Mouse (Mus musculus) heart, adult 8-10 months (tissue): ENCODE measurements at regions not wholly inside any gene's neighbourhood (a gene's known extent, or its start where the extent isn't known, plus 50 kb on each side); places are given as distances from the start of the nearest gene placed in this dataset.

Experiments used
- DNase-seq: peaks from one replicate; pipeline ENCODE4 v3.0.0; 2022; ENCODE audit warnings: low spot score

DNA sequence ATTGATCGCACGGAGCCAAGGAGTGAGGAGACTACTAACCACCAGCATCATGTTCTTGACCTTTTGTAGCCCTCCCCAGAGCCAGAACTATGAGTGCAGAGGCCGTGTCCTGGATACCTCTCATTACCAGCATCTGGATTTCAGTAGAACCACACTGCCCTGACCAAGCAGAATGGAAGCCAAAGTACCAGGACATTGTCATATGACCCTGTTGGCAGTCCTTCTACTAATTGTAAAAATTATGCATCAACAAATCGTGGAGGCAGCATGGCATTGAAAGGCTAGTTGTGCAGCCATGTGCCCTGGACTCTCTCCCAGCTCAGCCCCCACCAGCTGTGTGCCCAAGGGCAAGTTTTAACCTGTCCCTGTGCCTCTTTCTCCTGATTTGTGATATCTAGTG is 135.6 kb upstream of the Dock1 start:
- DNase-seq = no peak

DNA sequence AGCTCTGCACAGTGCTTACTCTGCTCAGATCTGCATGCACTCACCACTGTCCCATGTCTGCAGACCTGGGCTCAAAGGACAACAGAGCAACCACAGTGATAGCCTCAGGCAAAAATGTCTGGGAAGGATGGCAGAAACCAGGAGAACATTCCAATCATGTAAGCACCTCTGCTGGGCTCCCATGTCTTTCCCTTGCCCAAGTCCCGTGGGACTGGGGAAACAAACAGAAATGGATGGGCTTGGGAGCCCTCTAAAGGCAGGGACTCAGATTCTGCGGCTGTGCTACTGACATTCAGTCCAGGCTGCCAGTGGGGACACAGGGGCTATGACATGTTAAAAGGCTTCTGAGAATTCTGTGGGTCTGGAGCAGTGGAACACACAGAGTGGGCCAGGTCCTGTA is 128.8 kb upstream of the Dock1 start:
- DNase-seq = no peak

- no peak for DNase-seq
Measured at GRCm38 (mm10) chr7:134546187-134546586, 124.3 kb upstream of the Dock1 start.

DNA sequence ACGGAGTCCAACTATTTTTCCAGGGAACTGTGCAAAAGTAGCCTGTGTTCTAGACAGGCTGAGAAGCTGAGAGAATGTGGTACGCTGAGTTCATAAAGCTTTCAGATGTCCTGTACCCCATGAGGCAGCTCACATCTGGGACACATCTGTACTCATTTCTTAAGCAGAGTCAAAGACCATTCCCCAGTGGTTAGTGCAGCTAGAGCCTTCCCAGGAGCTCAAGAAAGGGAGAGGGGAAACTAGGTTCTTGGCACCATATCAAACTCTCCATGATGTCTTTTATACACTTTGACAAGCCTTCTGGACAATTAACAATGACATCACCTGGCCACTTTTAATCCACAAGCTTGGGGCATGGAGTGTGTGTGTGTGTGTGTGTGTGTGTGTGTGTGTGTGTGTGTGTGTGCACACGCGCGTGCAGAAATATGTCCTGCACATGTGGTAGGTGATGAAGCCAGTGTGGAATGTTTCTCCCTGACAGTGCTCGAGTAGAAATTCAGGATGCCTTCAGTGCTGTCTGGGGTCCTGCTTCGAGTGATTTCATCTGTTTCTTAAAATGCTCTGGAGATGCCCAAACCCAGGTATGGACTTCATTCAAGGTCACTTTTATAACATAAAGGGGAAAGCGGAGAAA is 121.1 kb upstream of the Dock1 start:
- DNase-seq = no peak

DNA sequence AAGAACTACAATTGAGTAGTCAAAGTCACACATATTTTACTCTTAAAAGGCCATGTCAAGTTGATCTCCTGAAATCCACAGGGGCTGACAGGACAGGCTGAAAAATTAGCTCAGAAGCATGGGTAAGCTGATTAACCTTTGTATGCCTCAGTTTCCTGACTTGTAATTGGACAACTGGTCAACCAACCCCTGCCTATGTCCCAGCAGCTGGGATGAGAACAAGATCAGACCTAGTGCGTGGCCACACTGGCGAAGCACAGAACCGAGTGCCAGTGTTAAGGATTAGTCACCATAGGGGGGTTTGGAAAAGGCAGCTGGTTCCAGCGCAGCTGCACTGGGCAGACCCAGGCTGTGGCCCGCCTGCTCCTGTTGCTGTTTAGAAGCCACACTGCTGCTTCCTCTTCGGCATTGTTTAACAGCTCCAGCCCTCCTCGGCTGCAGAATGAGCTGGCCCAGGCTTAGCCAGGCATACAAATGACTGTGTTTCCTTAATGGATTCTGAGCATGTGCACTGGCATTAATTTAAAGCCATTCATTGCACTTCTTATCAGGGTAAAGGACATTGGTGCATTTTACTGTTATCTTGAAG is 120.1 kb upstream of the Dock1 start:
- DNase-seq = peak; percentile 19

DNA sequence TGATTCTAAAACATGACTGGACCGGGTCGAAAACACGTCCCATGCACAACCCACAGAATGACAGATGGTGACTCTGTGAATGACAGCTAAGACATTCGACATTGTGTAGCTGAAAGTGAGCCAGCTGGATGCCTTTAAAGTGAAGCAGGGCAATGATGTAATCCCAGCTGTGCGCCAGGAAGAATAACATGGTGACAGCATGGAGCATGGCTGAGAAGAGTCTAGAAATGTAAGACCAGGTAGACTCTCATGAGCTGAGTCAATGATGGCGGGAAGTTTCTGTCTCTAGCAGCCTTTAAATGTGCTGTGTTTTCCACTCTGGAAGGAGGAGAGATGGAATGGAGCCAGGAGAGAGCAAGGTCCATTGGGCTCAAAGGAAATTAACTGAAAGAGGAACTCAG is 118.4 kb upstream of the Dock1 start:
- peak; percentile 36 for DNase-seq

DNA sequence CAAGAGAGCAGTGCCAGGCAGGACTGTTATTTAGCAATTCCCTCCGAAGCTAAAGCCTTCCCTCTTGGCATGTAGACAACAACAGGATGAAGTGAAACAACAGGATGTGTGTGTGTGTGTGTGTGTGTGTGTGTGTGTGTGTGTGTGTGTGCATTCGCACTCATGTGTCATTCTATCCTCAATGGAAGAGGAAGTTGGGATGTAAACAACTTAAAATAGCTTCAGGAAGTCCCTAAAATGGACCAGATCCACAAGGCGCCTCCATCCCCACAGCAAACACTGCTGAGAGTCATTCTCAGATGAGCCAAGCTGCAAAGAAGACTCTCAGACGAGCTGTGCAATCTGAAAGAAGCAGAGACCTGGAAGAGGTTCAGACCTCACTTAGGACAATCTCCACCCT is 114.4 kb upstream of the Dock1 start:
- DNase-seq = peak; percentile 17

DNA sequence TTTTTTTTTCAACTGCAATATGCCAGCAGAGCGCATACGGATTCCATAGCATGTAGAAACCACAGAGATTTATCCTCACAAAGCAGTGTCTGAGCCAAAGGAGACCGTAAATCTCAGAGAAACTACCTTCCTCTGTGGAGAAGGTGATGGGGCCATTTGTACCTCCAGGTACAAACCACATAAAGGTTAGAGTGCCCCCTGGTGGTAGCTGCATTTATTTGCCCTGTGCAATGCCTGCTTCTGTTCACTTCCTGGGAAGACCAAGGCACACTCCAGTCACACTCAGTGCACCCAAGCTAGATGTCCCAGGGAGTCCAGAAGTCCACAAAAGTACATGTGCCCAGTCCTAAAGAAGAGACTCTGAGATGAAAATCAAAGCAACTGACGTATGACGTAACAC is 104.1 kb upstream of the Dock1 start:
- DNase-seq = peak; percentile 70

- DNase-seq = no peak
Measured at GRCm38 (mm10) chr7:134569247-134569646, 101.2 kb upstream of the Dock1 start.

GRCm38 (mm10) chr7:134570176-134570810 is 100.2 kb upstream of the Dock1 start:
- DNase-seq = peak; percentile 23

GRCm38 (mm10) chr7:134581746-134582145 is 88.7 kb upstream of the Dock1 start:
- no peak for DNase-seq

DNA sequence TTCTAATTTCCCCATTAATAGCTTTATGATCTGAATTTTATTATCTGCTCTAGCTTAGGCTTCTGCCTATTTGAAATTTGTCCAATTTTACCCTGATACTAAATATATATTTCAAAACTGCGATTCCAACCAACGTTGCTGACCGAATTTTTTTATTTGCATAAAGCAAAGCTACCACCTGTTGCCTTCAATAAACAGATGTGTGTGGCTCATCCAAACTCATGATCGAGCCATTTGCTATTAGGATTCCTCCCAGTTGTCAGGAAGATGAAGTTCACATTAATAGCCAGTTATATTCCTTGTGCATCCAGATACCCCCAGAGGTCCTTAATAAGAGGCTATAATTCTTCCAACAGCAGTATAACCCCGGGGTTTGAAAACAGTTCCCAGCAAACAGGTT is 85.0 kb upstream of the Dock1 start:
- no peak for DNase-seq

DNA sequence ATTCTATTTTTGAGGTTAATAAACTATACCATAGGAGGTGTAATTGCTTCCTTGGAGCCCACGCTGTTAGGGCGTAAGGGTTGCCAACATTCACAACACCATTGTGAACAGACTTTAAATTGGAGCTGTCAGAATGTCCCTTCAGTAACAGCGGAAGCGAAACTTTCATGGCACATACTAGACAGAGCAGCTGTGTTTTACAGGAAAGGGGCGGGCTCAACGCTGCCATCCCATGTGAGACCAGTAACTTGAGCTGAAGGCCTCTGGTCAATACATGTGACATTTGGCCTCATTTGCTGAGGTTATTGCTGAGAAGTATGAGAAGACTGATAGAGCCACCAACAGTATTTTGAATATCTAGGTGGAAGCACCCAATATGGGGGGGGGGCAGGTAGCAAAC is 83.5 kb upstream of the Dock1 start:
- no peak for DNase-seq

- DNase-seq = peak; percentile 24
Measured at GRCm38 (mm10) chr7:134607886-134608285, 62.6 kb upstream of the Dock1 start.

DNA sequence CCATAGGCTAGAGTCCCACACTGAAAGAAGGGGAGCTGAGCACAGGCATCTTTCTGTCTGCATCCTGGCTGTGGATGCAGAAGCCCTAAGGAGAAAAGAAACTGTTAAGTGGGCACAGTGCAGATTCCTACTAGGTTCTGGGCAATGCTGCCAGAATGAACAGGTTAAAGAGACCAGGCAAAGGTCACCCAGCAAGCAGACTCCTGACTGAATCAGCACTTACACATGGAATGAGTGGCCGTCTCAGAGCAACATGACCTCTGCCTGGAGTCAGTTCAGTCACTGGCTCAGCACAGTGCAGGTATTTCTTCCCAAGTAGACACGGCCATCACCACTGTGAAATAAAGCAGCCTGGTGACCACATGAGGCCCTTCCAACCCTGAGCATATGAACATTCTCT is 60.3 kb upstream of the Dock1 start:
- no peak for DNase-seq

DNA sequence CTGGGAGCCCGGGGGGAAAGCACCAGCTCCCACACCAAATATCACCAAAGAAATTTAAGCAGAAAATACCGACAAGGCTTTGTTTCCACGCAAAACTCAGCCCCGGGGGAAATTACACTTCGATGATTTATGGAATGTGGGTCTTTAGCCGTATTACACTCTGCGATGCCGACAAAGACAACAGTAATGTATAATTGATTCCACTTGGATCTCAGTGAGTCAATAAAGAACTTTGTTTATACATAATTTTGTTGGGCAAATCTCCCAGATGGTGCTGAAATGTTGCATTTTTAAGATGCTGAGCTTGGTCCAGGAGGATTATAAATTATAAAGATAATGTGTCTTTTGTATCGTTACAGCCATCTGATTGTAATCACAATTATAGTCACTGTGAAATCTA is 59.1 kb upstream of the Dock1 start:
- no peak for DNase-seq

DNA sequence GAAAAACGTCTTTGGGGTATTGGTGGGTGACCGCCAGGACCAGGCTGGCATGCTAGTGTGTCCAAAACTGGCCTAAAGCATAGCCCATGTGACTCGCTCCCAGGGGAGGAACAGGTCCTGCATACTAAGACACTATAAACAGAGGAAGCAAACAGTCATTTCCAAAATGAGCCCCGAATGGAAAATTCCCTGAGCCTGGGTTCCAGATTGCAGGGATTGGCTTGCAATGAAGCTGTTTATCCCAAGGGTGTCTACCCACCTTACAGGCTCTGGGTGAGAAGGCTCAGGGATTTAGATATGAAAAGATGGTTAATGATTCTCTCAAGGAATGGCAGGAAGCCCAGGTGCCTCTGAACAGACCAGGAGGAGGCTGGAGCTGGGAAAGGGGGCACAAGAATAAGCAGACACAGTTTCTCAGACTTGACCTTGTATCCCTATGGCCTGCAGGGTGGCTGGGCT is 58.2 kb upstream of the Dock1 start:
- DNase-seq = no peak

DNA sequence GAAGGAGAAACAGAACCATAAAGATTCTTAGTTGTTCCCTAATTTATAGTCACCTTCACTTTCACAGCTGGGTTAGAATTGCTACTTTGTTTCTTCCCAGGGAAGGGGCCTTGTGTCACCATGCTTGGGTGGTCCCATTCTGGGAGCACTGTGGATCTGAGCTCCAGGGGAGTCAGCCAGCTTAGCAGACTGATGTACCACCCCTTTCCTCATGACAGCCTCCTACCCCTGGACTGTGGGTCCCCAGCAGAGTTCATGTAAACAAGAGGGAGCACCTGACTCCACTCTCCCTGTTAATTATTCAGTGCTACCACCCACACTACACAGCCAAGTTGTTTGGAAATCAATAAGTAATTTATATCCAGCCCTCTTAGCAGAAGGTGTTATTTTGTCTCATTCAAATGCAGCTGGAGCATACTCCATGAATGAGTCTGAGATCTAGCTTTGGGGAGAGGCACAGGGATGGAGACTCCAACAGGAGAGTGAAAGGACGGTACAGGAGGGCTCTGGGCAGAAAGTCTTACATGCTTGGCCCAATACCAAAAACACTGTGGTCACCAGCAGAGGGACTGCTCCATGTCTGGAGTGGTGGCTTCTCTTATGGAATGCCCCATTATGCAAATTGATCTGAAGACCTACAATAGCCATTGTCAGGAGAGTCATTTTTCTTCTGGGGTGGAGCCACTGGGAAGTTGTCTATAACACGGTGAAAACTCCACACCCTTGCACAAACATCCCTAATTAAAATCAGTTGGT is 51.1 kb upstream of the Dock1 start:
- DNase-seq = no peak

GRCm38 (mm10) chr7:134620006-134620405 is 50.4 kb upstream of the Dock1 start:
- no peak for DNase-seq
